Mouse (Mus musculus): ENCODE data around the gene Gbp10. TPM values are rescaled to one million over a fixed set of nuclear protein-coding genes. Genes with fewer than 3 reads are reported as not detected.
"Not testable (repeated sequence)": the region's sequence is repeated elsewhere in the genome, so short reads cannot be mapped to it uniquely, and the experiment has no call there.

Gbp10 gene
- polyA plus RNA-seq, 1 experiment from 2014 or later = 0.10 TPM

- ATAC-seq (replicated peaks; ENCODE audit: insufficient number of reproducible peaks, low FRiP score, low TSS enrichment, low read depth); H3K27me3 ChIP-seq (ENCODE audit: control insufficient read depth, insufficient read depth, low read length); H3K4me2 ChIP-seq (ENCODE audit: low read depth, low read length); H3K27ac ChIP-seq (replicated peaks; ENCODE audit: low read depth, low read length); H3K9ac ChIP-seq (replicated peaks; ENCODE audit: low read length); H3K4me1 ChIP-seq (ENCODE audit: control insufficient read depth, insufficient read depth, low read length); H3K4me3 ChIP-seq (ENCODE audit: low read depth, low read length); DNase-seq (ENCODE audit: low spot score); H3K36me3 ChIP-seq (replicated peaks; ENCODE audit: control insufficient read depth, insufficient read depth, low read depth, low read length); H3K9me3 ChIP-seq (replicated peaks; ENCODE audit: control insufficient read depth, low read length): not testable (repeated sequence)
- WGBS = 82% methylated on average over 4 of the region's 4 CpGs
Measured at GRCm38 (mm10) chr5:105200791-105201355, 38.5 kb downstream of the Gbp10 start.

- not testable (repeated sequence) for H3K4me1 ChIP-seq (ENCODE audit: control insufficient read depth, insufficient read depth, low read length); H3K27ac ChIP-seq (replicated peaks; ENCODE audit: low read depth, low read length); ATAC-seq (replicated peaks; ENCODE audit: insufficient number of reproducible peaks, low FRiP score, low TSS enrichment, low read depth); DNase-seq (ENCODE audit: low spot score); H3K36me3 ChIP-seq (replicated peaks; ENCODE audit: control insufficient read depth, insufficient read depth, low read depth, low read length); H3K9ac ChIP-seq (replicated peaks; ENCODE audit: low read length); H3K9me3 ChIP-seq (replicated peaks; ENCODE audit: control insufficient read depth, low read length); H3K4me2 ChIP-seq (ENCODE audit: low read depth, low read length); H3K27me3 ChIP-seq (ENCODE audit: control insufficient read depth, insufficient read depth, low read length); H3K4me3 ChIP-seq (ENCODE audit: low read depth, low read length)
- 93% methylated on average over 1 of the region's 1 CpGs for WGBS
Measured at GRCm38 (mm10) chr5:105199149-105199548, 40.2 kb downstream of the Gbp10 start.

GRCm38 (mm10) chr5:105197915-105198560, 41.3 kb downstream of the Gbp10 start:
- H3K9ac ChIP-seq (replicated peaks; ENCODE audit: low read length); H3K27me3 ChIP-seq (ENCODE audit: control insufficient read depth, insufficient read depth, low read length); H3K36me3 ChIP-seq (replicated peaks; ENCODE audit: control insufficient read depth, insufficient read depth, low read depth, low read length); H3K27ac ChIP-seq (replicated peaks; ENCODE audit: low read depth, low read length); ATAC-seq (replicated peaks; ENCODE audit: insufficient number of reproducible peaks, low FRiP score, low TSS enrichment, low read depth); H3K4me1 ChIP-seq (ENCODE audit: control insufficient read depth, insufficient read depth, low read length); H3K4me3 ChIP-seq (ENCODE audit: low read depth, low read length); H3K4me2 ChIP-seq (ENCODE audit: low read depth, low read length); H3K9me3 ChIP-seq (replicated peaks; ENCODE audit: control insufficient read depth, low read length); DNase-seq (ENCODE audit: low spot score): not testable (repeated sequence)

GRCm38 (mm10) chr5:105196308-105196707, 43.0 kb downstream of the Gbp10 start:
- H3K4me1 ChIP-seq (ENCODE audit: control insufficient read depth, insufficient read depth, low read length); H3K27me3 ChIP-seq (ENCODE audit: control insufficient read depth, insufficient read depth, low read length); ATAC-seq (replicated peaks; ENCODE audit: insufficient number of reproducible peaks, low FRiP score, low TSS enrichment, low read depth); H3K4me3 ChIP-seq (ENCODE audit: low read depth, low read length); H3K9me3 ChIP-seq (replicated peaks; ENCODE audit: control insufficient read depth, low read length); H3K4me2 ChIP-seq (ENCODE audit: low read depth, low read length); H3K9ac ChIP-seq (replicated peaks; ENCODE audit: low read length); H3K36me3 ChIP-seq (replicated peaks; ENCODE audit: control insufficient read depth, insufficient read depth, low read depth, low read length); H3K27ac ChIP-seq (replicated peaks; ENCODE audit: low read depth, low read length); DNase-seq (ENCODE audit: low spot score): not testable (repeated sequence)
- WGBS = 90% methylated on average over 5 of the region's 5 CpGs

- H3K4me3 ChIP-seq (ENCODE audit: low read depth, low read length); H3K4me2 ChIP-seq (ENCODE audit: low read depth, low read length); H3K9ac ChIP-seq (replicated peaks; ENCODE audit: low read length); H3K9me3 ChIP-seq (replicated peaks; ENCODE audit: control insufficient read depth, low read length); H3K27me3 ChIP-seq (ENCODE audit: control insufficient read depth, insufficient read depth, low read length); ATAC-seq (replicated peaks; ENCODE audit: insufficient number of reproducible peaks, low FRiP score, low TSS enrichment, low read depth); H3K27ac ChIP-seq (replicated peaks; ENCODE audit: low read depth, low read length); DNase-seq (ENCODE audit: low spot score); H3K4me1 ChIP-seq (ENCODE audit: control insufficient read depth, insufficient read depth, low read length); H3K36me3 ChIP-seq (replicated peaks; ENCODE audit: control insufficient read depth, insufficient read depth, low read depth, low read length): not testable (repeated sequence)
- 87% methylated on average over 2 of the region's 2 CpGs for WGBS
Measured at GRCm38 (mm10) chr5:105192536-105192935, 46.8 kb downstream of the Gbp10 start.

GRCm38 (mm10) chr5:105181446-105181845, 57.9 kb downstream of the Gbp10 start:
- Histone ChIP-seq H3K9ac (replicated peaks; ENCODE audit: low read length) (no peak overlapping the region), H3K4me1 (ENCODE audit: control insufficient read depth, insufficient read depth, low read length) (no peaks in the 10 kb centered on the region), H3K4me3 (ENCODE audit: low read depth, low read length) (no peak overlapping the region), H3K9me3 (replicated peaks; ENCODE audit: control insufficient read depth, low read length) (no peaks in the 10 kb centered on the region), H3K27me3 (ENCODE audit: control insufficient read depth, insufficient read depth, low read length) (no peaks in the 10 kb centered on the region), H3K27ac (replicated peaks; ENCODE audit: low read depth, low read length) (no peak overlapping the region), H3K4me2 (ENCODE audit: low read depth, low read length) (no peak overlapping the region), H3K36me3 (replicated peaks; ENCODE audit: control insufficient read depth, insufficient read depth, low read depth, low read length) (no peaks in the 10 kb centered on the region)
- no peak for ATAC-seq (replicated peaks; ENCODE audit: insufficient number of reproducible peaks, low FRiP score, low TSS enrichment, low read depth)
- no peak for DNase-seq (ENCODE audit: low spot score)

Other genes with a start within 250 kb of the Gbp10 start
- 1.1 and 1.6 TPM in 2 replicates for gene Gbp9, start 100.0 kb downstream of the Gbp10 start, polyA plus RNA-seq (2014; fragmentation: Nextera tagmentation; extraction: Ambion mirVana)
- gene Gbp8, start 100.0 kb downstream of the Gbp10 start, polyA plus RNA-seq (2014; fragmentation: Nextera tagmentation; extraction: Ambion mirVana) = 0.70 and 0.87 TPM in 2 replicates
- gene Gbp4, start 99.9 kb downstream of the Gbp10 start, polyA plus RNA-seq (2014; fragmentation: Nextera tagmentation; extraction: Ambion mirVana) = 0.39 and 0.70 TPM in 2 replicates
- not detected in 2 replicates for gene Gm43302, start 54.2 kb upstream of the Gbp10 start, polyA plus RNA-seq (2014; fragmentation: Nextera tagmentation; extraction: Ambion mirVana)
- gene Gbp6, start 54.2 kb upstream of the Gbp10 start, polyA plus RNA-seq (2014; fragmentation: Nextera tagmentation; extraction: Ambion mirVana) = 0.22 and 0.25 TPM in 2 replicates
- 7.6 and 8.4 TPM in 2 replicates for gene Lrrc8b, start 176.2 kb upstream of the Gbp10 start, polyA plus RNA-seq (2014; fragmentation: Nextera tagmentation; extraction: Ambion mirVana)

Data from embryonic facial prominence, embryonic 11.5 days (tissue).